Mouse (Mus musculus): Measurements from ENCODE around the gene Ugt1a2. TPM values are rescaled to one million over a fixed set of nuclear protein-coding genes. Genes with fewer than 3 reads are reported as not detected.

Ugt1a2 gene
- polyA plus RNA-seq (2014; fragmentation: Illumina TruSeq; extraction: RNeasy Lipid Tissue Mini Kit (QIAGEN cat#74804); ENCODE audit: low replicate concordance) = 2.4 TPM

GRCm38 (mm10) chr1:88200456-88200855 lies at the start of gene Ugt1a2:
Gene Ugt1a2 (plus strand): TSS chr1:88200601.

GRCm38 (mm10) chr1:88165711-88166110 lies 34.7 kb upstream of the Ugt1a2 start, which contains the start of gene Ugt1a5:
Gene Ugt1a5 (plus strand): TSS chr1:88166012.

GRCm38 (mm10) chr1:88205294-88205922 lies 5.0 kb downstream of the Ugt1a2 start, which contains the start of gene Dnajb3:
Gene Dnajb3 (minus strand): TSS chr1:88205782.

GRCm38 (mm10) chr1:88211812-88212211 lies 11.4 kb downstream of the Ugt1a2 start, which contains the start of gene Ugt1a1:
Gene Ugt1a1 (plus strand): TSS chr1:88211959.

GRCm38 (mm10) chr1:88226670-88227379 lies 26.4 kb downstream of the Ugt1a2 start, which contains the start of gene Mroh2a:
Gene Mroh2a (plus strand): TSS chr1:88226986.

Other genes starting within 250 kb of the Ugt1a2 start
- 54.1 TPM for gene Usp40, start 192.1 kb upstream of the Ugt1a2 start, polyA plus RNA-seq (2014; fragmentation: Illumina TruSeq; extraction: RNeasy Lipid Tissue Mini Kit (QIAGEN cat#74804); ENCODE audit: low replicate concordance)
- not detected for gene Ugt1a10, start 145.2 kb upstream of the Ugt1a2 start, polyA plus RNA-seq (2014; fragmentation: Illumina TruSeq; extraction: RNeasy Lipid Tissue Mini Kit (QIAGEN cat#74804); ENCODE audit: low replicate concordance)
- gene Ugt1a9, start 129.8 kb upstream of the Ugt1a2 start, polyA plus RNA-seq (2014; fragmentation: Illumina TruSeq; extraction: RNeasy Lipid Tissue Mini Kit (QIAGEN cat#74804); ENCODE audit: low replicate concordance) = 145 TPM
- gene Ugt1a8, start 112.8 kb upstream of the Ugt1a2 start, polyA plus RNA-seq (2014; fragmentation: Illumina TruSeq; extraction: RNeasy Lipid Tissue Mini Kit (QIAGEN cat#74804); ENCODE audit: low replicate concordance) = not detected
- gene Ugt1a7c, start 105.5 kb upstream of the Ugt1a2 start, polyA plus RNA-seq (2014; fragmentation: Illumina TruSeq; extraction: RNeasy Lipid Tissue Mini Kit (QIAGEN cat#74804); ENCODE audit: low replicate concordance) = 778 TPM
- gene Ugt1a6b, start 97.3 kb upstream of the Ugt1a2 start, polyA plus RNA-seq (2014; fragmentation: Illumina TruSeq; extraction: RNeasy Lipid Tissue Mini Kit (QIAGEN cat#74804); ENCODE audit: low replicate concordance) = 0.71 TPM
- 29.6 TPM for gene Ugt1a6a, start 65.8 kb upstream of the Ugt1a2 start, polyA plus RNA-seq (2014; fragmentation: Illumina TruSeq; extraction: RNeasy Lipid Tissue Mini Kit (QIAGEN cat#74804); ENCODE audit: low replicate concordance)
- gene Ugt1a5, start 34.6 kb upstream of the Ugt1a2 start, polyA plus RNA-seq (2014; fragmentation: Illumina TruSeq; extraction: RNeasy Lipid Tissue Mini Kit (QIAGEN cat#74804); ENCODE audit: low replicate concordance) = 1.3 TPM
- 1.6 TPM for gene Dnajb3, start 5.2 kb downstream of the Ugt1a2 start, polyA plus RNA-seq (2014; fragmentation: Illumina TruSeq; extraction: RNeasy Lipid Tissue Mini Kit (QIAGEN cat#74804); ENCODE audit: low replicate concordance)
- 219 TPM for gene Ugt1a1, start 11.4 kb downstream of the Ugt1a2 start, polyA plus RNA-seq (2014; fragmentation: Illumina TruSeq; extraction: RNeasy Lipid Tissue Mini Kit (QIAGEN cat#74804); ENCODE audit: low replicate concordance)
- gene Mroh2a, start 26.4 kb downstream of the Ugt1a2 start, polyA plus RNA-seq (2014; fragmentation: Illumina TruSeq; extraction: RNeasy Lipid Tissue Mini Kit (QIAGEN cat#74804); ENCODE audit: low replicate concordance) = 0.11 TPM
- gene Hjurp, start 77.0 kb downstream of the Ugt1a2 start, polyA plus RNA-seq (2014; fragmentation: Illumina TruSeq; extraction: RNeasy Lipid Tissue Mini Kit (QIAGEN cat#74804); ENCODE audit: low replicate concordance) = 67.5 TPM
- gene Trpm8, start 77.1 kb downstream of the Ugt1a2 start, polyA plus RNA-seq (2014; fragmentation: Illumina TruSeq; extraction: RNeasy Lipid Tissue Mini Kit (QIAGEN cat#74804); ENCODE audit: low replicate concordance) = not detected
- not detected for gene Spp2, start 206.4 kb downstream of the Ugt1a2 start, polyA plus RNA-seq (2014; fragmentation: Illumina TruSeq; extraction: RNeasy Lipid Tissue Mini Kit (QIAGEN cat#74804); ENCODE audit: low replicate concordance)

Data from small intestine, adult 10 weeks (tissue).